Mouse (Mus musculus) lung, embryonic 14.5 days (tissue): ENCODE results near the gene Cd38. TPM values are rescaled to one million over a fixed set of nuclear protein-coding genes. Genes with fewer than 3 reads are reported as not detected.

Source experiments
- ATAC-seq: fragments of 200-750 bp; cut with Nextera tagmentation; 2 replicates; pipeline ENCODE4 v1.8.0; 2017; ENCODE audit warnings: mild to moderate bottlenecking, moderate TSS enrichment, moderate library complexity; ENCODE audit not compliant: insufficient read depth
- DNase-seq: peaks from one replicate; pipeline ENCODE4 v3.0.0-alpha.2; 2015
- H3K27ac ChIP-seq: fragments of 300-500 bp; sonication (generic); 2 replicates; pipeline ENCODE4 v1.5.1; 2014; ENCODE audit warnings: low read depth, mild to moderate bottlenecking, moderate library complexity
- H3K27me3 ChIP-seq: fragments of 300-500 bp; sonication (generic); 2 replicates; pipeline ENCODE4 v1.6.1; 2014; ENCODE audit warnings: low read length, control low read depth; ENCODE audit not compliant: insufficient read depth
- H3K36me3 ChIP-seq: fragments of 300-500 bp; sonication (generic); 2 replicates; pipeline ENCODE4 v1.6.1; 2014; ENCODE audit warnings: control low read depth; ENCODE audit not compliant: insufficient read depth
- H3K4me1 ChIP-seq: fragments of 300-500 bp; sonication (generic); 2 replicates; pipeline ENCODE4 v1.6.1; 2014; ENCODE audit warnings: antibody characterized with exemption, control low read depth; ENCODE audit not compliant: insufficient read depth
- H3K4me2 ChIP-seq: fragments of 300-500 bp; sonication (generic); 2 replicates; pipeline ENCODE4 v1.6.1; 2014; ENCODE audit warnings: mild to moderate bottlenecking
- H3K4me3 ChIP-seq: fragments of 300-500 bp; sonication (generic); 2 replicates; pipeline ENCODE4 v1.5.1; 2014; ENCODE audit warnings: low read depth, low read length
- H3K9ac ChIP-seq: fragments of 300-500 bp; sonication (generic); 2 replicates; pipeline ENCODE4 v1.6.1; 2014
- H3K9me3 ChIP-seq: fragments of 300-500 bp; sonication (generic); 2 replicates; pipeline ENCODE4 v1.6.1; 2016; ENCODE audit warnings: low read depth, low read length, control low read depth
- CTCF ChIP-seq: IDR thresholded peaks from 2 replicates; pipeline ENCODE4 v1.5.1; 2016; ENCODE audit warnings: antibody characterized with exemption, low read depth
- WGBS: fragments of 180-500 bp; shearing (Covaris S2); extraction: QIAGEN DNeasy Blood & Tissue Kit; methylation state at CpG from one replicate; pipeline ENCODE4 v1.1.7; 2014; 5-methylcytosine and 5-hydroxymethylcytosine counted together
- polyA plus RNA-seq: library from polyadenylated mRNA; unstranded; fragments of >200 nt; fragmentation: Nextera tagmentation; extraction: Ambion mirVana; gene quantifications from 2 replicates; pipeline ENCODE4 v1.2.1, GENCODE M21; 2014

Cd38 gene
- polyA plus RNA-seq, 1 experiment from 2014 or later: 23.0 TPM

- no peak for TF ChIP-seq CTCF
- no peaks in the 10 kb centered on the region for H3K36me3 ChIP-seq
- no peak overlapping the region for H3K4me3 ChIP-seq
- H3K27me3 ChIP-seq: no peaks in the 10 kb centered on the region
- ATAC-seq (no peak), DNase-seq (no peak)
- no peak overlapping the region for H3K4me2 ChIP-seq
- WGBS: 86% methylated on average over 2 of the region's 2 CpGs
- H3K27ac ChIP-seq: no peak overlapping the region
- no peaks in the 10 kb centered on the region for H3K4me1 ChIP-seq
- H3K9ac ChIP-seq: no peak overlapping the region
- H3K9me3 ChIP-seq: no peaks in the 10 kb centered on the region
Measured at GRCm38 (mm10) chr5:43826883-43827282, 41.5 kb upstream of the Cd38 start.

- TF ChIP-seq CTCF: no peak
- Histone ChIP-seq H3K4me2 (no peak overlapping the region), H3K4me3 (no peak overlapping the region), H3K4me1 (no peaks in the 10 kb centered on the region), H3K36me3 (no peaks in the 10 kb centered on the region), H3K9me3 (no peaks in the 10 kb centered on the region), H3K27ac (no peak overlapping the region), H3K27me3 (no peaks in the 10 kb centered on the region), H3K9ac (no peak overlapping the region)
- no peak for DNase-seq
- ATAC-seq: no peak
- WGBS: 56% methylated on average over 9 of the region's 9 CpGs
Measured at GRCm38 (mm10) chr5:43827366-43827765, 41.0 kb upstream of the Cd38 start.

GRCm38 (mm10) chr5:43836590-43836989 is 31.8 kb upstream of the Cd38 start:
- H3K36me3 ChIP-seq: no peaks in the 10 kb centered on the region
- no peak overlapping the region for H3K9ac ChIP-seq
- H3K27me3 ChIP-seq: no peaks in the 10 kb centered on the region
- no peaks in the 10 kb centered on the region for H3K4me1 ChIP-seq
- ATAC-seq (no peak), DNase-seq (no peak)
- no peaks in the 10 kb centered on the region for H3K9me3 ChIP-seq
- H3K4me2 ChIP-seq: no peak overlapping the region
- TF ChIP-seq CTCF: peak; percentile 19; the same call in 1 of the 2 replicates
- no peak overlapping the region for H3K4me3 ChIP-seq
- WGBS: 89% methylated on average over 7 of the region's 7 CpGs
- H3K27ac ChIP-seq: no peak overlapping the region

- H3K4me1 ChIP-seq: no peaks in the 10 kb centered on the region
- WGBS: 56% methylated on average over 5 of the region's 5 CpGs
- no peak overlapping the region for H3K9ac ChIP-seq
- ATAC-seq (no peak), DNase-seq (peak; percentile 66)
- no peak overlapping the region for H3K4me2 ChIP-seq
- H3K27me3 ChIP-seq: no peaks in the 10 kb centered on the region
- TF ChIP-seq CTCF: peak; percentile 51
- no peaks in the 10 kb centered on the region for H3K36me3 ChIP-seq
- no peak overlapping the region for H3K27ac ChIP-seq
- H3K4me3 ChIP-seq: no peak overlapping the region
- no peaks in the 10 kb centered on the region for H3K9me3 ChIP-seq
Measured at GRCm38 (mm10) chr5:43837372-43837771, 31.0 kb upstream of the Cd38 start.

GRCm38 (mm10) chr5:43841144-43842010 is 27.0 kb upstream of the Cd38 start:
- ATAC-seq (peak; percentile 75), DNase-seq (peak; percentile 86)
- Histone ChIP-seq H3K9me3 (peaks cover 6% of the 10 kb centered on the region; the same call in 1 of the 2 replicates), H3K4me3 (peak overlapping the region; percentile 15), H3K36me3 (no peaks in the 10 kb centered on the region), H3K4me2 (peak overlapping the region; percentile 51), H3K27me3 (no peaks in the 10 kb centered on the region), H3K9ac (0 out of 2 replicates have a peak overlapping the region, but pooled peaks have one; percentile 10), H3K4me1 (no peaks in the 10 kb centered on the region), H3K27ac (0 out of 2 replicates have a peak overlapping the region, but pooled peaks have one; percentile 24)
- WGBS: 24% methylated on average over 11 of the region's 11 CpGs
- TF ChIP-seq CTCF: peak; percentile 93

GRCm38 (mm10) chr5:43842011-43842285 is 26.4 kb upstream of the Cd38 start:
- Histone ChIP-seq H3K27me3 (no peaks in the 10 kb centered on the region), H3K9ac (0 out of 2 replicates have a peak overlapping the region, but pooled peaks have one; percentile 10), H3K4me2 (peak overlapping the region; percentile 51), H3K36me3 (no peaks in the 10 kb centered on the region), H3K27ac (no peak overlapping the region), H3K4me3 (peak overlapping the region; percentile 15; the same call in 1 of the 2 replicates), H3K4me1 (no peaks in the 10 kb centered on the region), H3K9me3 (peaks cover 6% of the 10 kb centered on the region; the same call in 1 of the 2 replicates)
- DNase-seq (no peak), ATAC-seq (no peak)
- 60% methylated on average over 5 of the region's 5 CpGs for WGBS
- no peak for TF ChIP-seq CTCF

GRCm38 (mm10) chr5:43842576-43843155 is 25.7 kb upstream of the Cd38 start:
- no peak for DNase-seq
- no peak for ATAC-seq
- H3K4me3 ChIP-seq: no peak overlapping the region
- H3K27me3 ChIP-seq: no peaks in the 10 kb centered on the region
- H3K4me1 ChIP-seq: no peaks in the 10 kb centered on the region
- no peaks in the 10 kb centered on the region for H3K36me3 ChIP-seq
- no peak overlapping the region for H3K27ac ChIP-seq
- 54% methylated on average over 3 of the region's 3 CpGs for WGBS
- no peak overlapping the region for H3K9ac ChIP-seq
- H3K9me3 ChIP-seq: peaks cover 6% of the 10 kb centered on the region; the same call in 1 of the 2 replicates
- no peak overlapping the region for H3K4me2 ChIP-seq
- TF ChIP-seq CTCF: no peak
